Mouse (Mus musculus): ENCODE measurements around the gene Pik3c2a.
"Not testable (repeated sequence)": the region's sequence is repeated elsewhere in the genome, so short reads cannot be mapped to it uniquely, and the experiment has no call there.

Gene Pik3c2a

DNA sequence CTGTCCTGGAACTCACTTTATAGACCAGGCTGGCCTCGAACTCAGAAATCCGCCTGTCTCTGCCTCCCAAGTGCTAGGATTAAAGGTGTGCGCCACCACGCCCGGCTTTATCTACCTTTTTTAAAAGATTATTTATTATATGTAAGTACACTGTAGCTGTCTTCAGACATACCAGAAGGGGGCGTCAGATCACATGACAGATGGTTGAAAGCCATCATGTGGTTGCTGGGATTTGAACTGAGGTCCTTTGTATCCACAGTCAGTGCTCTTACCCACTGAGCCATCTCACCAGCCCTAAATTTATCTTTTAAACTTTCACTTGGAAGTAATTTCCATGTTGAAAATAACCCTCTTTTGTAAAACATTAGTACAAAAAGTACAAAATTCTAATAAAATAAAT lies 64.1 kb downstream of the Pik3c2a start:
- not testable (repeated sequence) for DNase-seq

DNA sequence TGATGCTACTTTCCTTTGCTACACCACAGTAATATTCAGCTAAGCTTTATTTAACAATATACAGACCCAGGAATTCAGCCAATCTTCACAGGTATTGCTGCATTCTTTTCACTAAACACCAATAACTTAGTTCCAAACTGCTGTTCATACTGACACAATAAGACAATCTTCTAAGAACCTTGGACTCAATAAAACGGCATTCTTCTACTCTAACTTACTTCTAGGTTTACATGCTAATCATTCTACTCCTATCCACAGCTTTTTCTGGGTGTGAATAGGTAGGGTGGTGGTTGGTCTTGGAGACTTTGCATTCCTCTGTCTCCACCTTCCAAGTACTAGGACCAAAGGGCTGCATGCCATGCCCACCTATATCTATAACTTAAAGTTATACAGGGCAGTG lies 69.0 kb downstream of the Pik3c2a start:
- DNase-seq = no peak

DNA sequence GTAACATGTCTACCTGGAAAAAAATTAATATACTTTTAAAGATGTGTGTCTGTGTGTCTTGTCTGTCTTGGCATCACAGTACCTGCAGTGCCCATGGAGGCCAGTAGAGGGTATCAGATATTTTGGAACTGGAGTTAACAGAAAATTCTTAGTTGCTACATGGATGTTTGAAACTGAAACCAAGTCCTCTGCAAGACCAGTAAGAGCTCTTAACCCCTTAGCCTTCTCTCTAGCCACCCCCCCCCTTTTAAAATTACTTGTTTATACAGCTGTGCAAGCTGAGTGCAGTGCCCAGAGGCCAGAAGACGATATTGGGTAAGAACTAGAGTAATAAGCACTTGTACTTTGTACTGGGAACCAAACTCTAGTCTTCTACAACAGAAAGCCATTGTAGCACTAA lies 107.0 kb downstream of the Pik3c2a start:
- peak; percentile 54 to 81 for DNase-seq

DNA sequence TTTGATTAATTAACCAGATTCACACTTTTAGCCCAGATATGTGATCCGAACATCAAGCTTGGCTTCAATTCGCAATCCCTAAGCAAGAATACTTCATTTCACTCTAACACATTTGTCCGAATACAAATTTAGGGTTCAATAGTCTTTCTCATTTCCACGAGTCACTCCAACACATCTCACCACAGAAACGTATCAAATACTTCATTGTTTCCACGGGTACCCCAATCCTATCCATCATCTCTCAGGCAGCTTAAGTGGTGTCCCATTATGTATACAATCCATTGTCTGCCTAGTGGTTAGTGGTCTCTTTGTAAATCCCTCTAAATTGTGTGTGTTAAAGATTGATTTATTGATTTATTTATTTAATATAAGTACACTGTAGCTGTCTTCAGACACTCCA lies 108.1 kb downstream of the Pik3c2a start:
- no peak for DNase-seq

DNA sequence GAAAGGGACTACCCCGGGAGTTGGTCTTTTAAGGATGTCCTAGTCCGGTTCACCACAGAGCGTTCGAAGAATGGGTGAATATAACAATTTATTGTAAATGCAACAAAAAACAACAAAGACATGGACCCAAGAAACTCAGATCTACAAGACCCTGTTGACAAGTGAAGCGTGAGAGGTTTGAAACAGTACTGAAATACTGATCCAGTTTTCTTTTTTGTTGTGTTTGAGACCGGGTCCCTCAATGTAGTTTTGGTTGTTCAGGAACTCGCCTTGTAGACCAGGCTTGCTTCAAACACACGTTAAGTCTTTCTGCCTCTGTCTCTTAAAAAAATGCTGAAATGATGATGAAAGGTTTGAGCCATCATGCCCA lies 108.6 kb downstream of the Pik3c2a start:
- no peak for DNase-seq

DNA sequence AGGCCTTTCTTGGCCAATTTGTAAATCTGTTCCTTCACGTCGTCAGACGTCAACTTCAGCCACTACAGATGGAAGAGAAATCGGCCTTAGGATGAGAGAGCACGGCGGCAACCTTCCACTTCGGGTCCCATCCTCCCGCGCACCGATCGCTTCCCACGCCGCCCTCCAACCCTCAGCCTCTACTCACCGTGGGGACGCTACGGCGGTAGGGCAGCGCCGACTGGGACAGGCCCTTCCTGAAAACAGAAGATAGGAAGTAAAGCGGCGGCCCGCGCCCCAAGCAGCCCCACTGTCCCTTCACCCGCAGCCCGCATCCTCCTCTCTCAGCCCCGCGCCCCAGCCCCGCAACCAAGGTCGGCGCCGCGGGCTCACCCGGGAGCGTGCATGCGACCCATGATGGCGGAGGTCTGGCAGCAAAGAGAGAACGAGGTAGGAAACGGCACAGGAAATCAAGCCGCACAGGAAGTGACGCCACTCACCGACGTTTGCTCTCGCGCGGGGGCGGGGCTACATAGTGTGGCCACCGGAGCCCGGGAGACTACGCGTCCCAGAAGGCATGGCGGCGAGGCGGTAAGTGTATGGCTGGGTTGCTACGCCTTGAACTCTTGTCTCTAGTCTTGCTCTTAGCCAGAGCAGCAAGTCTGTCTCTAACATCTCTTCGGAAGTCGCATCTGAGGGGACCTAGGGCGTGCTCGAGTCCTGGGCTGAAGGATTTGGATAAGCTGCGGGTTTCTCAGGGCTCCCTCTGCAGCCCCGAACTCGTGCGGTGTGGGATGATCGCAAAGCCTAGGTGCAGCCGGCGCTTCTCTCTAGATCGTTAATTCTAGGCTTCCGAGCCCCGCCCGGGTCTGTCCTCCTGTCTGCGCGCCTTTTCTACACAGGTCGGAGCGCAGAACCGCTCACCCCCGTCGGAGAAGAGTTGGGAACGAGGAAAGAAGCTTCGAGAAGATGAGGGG lies 109.3 kb downstream of the Pik3c2a start, which contains the start of gene Rps13:
Gene Rps13, minus strand, starts transcription at position 483 of the 956 bp plus-strand sequence.
- DNase-seq = peak; percentile 96 to 98

DNA sequence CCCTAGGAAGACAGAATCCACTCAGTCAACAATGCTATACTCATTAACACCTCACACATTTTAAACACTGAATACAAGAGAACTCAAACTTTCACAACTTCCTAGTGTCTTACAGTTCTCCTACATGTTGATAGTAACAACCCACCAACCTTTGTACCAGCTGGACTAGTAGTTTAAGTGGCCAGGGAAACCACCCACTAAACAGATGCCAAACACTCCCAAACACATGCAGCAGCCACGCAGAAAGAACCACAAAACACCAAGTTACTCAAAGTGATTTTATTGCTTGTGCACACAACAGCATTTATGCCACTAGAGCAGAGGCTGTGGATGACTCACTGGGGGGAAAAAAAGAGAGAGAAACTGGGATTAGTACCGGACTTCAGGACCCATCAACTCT lies 112.0 kb downstream of the Pik3c2a start:
- no peak for DNase-seq

DNA sequence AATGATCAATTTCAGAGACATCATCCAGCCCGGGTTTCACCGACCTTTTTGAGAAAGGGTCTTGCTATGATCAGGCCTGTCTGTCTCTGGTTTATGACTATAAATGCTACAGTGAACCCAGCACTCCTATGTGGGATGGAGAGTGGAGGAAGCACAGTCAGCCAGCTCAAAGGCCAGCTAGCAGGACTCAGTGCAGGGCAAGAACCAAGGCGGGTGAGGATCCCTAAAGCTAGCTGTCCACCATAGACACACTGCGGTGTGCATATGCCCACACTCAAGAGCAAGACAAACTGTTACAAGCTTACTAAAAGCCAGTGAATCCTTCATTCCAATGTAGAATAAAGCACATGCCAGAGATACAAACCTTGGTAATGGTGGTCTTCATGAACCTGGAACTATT lies 113.4 kb downstream of the Pik3c2a start:
- no peak for DNase-seq

DNA sequence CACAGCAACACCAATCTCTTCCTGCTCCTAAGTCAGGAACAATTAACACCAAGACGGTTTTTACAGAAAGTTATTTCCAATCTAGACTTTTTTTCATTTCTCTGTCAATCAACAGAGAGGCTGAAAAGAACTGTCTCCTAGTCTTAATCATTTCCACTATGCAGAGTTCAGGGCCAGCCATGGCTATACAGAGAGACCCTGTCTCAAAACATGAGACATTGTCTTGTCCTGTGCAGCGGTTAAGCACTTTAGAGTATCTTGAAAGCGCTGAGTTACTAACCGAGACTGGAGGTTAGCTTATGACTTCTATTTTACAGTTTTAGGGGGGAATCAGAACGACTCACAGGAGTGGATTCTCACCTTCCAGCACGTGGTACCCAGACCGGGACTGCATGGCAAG lies 114.5 kb downstream of the Pik3c2a start:
- DNase-seq = no peak

DNA sequence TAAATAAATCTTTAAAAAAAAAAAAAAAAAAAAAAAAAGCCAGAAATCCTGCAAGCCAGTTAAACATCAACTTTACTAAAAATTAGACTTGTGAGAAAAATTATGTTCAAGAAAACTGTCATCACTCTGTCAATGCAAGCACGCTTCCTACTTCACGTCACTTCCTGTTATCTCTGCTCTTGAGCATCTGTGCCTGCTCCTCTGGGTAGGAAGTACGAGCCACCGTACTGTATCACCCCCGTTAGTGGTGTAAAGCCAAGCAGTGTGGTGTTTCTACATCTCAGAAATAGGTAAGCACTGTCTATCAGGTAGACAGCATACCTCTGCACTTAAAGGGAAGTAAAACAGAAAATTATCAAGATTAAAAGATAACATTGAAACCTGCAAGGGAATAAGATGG lies 115.3 kb downstream of the Pik3c2a start:
- DNase-seq = no peak

DNA sequence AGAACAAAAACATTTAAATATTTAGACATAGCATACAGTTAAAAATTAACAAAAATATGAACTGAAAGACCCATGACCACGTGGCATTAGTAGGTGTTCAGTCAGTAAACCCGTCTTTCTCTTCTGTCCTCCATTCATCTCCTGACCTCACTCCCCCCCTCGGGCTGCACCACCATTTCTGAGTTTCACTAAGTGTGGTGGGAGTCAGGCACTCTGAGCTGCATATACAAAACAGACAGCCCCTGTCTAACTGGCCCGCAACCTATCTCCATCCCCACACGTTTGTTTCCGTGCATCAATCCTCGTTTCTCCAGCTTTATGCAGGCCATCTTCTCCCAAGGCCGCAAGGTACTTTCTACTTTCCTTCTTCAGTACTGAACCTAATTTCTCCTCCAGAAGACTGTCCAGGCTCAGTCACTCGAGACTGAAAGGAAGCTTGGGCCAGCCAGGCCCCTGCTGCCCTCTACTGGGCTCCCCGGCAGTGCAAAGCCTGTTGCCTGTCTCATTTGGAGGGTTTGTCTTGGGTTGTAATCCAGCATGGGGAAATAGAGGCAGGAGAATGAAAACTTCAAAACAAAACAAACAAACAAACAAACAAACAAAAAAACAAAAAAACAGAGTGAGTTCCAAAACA lies 119.8 kb downstream of the Pik3c2a start:
- peak; percentile 70 to 86 for DNase-seq

DNA sequence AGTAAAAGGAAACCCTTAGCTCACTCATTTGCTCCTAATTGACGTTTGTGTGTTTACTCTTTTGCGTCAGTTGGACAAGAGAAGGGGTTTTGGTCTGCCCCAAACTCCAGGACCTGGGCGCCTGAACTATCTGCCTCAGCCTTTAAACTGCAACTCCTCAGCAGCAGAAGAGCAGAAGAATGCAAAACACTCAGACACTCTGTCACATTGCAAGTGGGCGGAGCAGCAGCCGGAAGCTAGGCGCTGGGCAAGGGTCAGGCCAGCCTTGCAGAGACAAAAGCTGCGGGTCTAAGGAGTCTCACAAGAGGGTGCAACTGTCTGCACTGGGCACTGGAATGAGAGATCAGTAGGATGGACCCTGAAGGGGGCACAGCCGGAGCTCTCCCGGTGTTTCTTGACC lies 133.8 kb downstream of the Pik3c2a start:
- DNase-seq = peak; percentile 84 to 87

DNA sequence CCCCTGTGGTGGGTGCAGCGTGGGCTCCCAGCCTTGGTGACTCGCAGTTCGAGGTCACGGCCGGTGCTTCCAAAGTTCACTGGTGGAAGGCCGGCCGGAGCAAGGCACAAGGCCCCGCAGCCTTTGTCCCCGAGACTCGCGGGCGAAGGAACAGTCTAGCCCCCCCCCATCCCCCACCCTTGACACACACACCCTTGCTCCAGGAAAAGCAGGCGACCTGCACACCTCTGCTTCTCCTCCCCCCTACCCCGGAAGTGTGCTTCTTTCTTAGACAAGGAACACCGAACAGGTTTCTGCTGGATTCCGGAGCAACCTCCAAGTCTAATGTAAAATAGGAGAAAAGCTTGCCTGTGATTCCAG lies 134.6 kb downstream of the Pik3c2a start:
- DNase-seq = no peak

DNA sequence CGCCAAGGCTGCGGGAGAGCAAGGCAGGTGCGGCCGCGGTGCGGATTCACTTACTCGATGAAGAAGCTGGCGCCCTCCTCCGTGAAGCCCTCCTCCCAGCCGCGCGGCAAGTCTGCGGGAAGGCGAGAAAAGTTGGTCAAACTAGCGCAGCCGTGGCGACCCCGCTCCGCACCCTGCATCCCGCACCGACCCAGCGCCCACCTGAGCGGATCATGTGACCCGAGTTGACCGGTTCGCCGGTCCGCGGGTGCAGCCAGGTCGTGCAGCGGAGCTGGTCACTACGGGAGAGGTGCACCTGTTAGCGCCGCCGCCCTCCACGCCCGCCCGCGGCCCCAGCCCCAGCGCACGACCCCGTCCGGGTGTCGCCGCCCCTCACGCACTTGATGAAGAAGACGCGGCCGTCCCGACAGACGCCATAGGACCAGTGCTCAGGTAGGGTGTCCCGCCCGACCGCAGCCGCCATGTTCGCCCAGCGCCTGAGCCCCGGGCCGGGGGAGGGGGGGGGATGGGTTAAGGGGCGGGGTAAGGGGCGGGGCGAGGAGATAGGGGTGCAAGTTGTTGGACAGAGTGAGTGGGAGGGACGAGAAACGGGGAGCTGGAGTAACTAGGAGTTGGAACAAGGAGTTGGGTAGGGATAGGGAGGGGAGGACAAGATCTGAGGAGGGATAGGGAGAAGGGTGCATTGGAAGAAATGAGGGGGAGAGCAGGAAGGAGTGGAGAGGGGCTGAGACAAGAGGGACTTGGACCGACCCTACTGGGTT lies 135.2 kb downstream of the Pik3c2a start, which contains the start of gene Plekha7:
Gene Plekha7, minus strand, starts transcription at position 506 of the 761 bp plus-strand sequence.
- DNase-seq = peak; percentile 78 to 87

DNA sequence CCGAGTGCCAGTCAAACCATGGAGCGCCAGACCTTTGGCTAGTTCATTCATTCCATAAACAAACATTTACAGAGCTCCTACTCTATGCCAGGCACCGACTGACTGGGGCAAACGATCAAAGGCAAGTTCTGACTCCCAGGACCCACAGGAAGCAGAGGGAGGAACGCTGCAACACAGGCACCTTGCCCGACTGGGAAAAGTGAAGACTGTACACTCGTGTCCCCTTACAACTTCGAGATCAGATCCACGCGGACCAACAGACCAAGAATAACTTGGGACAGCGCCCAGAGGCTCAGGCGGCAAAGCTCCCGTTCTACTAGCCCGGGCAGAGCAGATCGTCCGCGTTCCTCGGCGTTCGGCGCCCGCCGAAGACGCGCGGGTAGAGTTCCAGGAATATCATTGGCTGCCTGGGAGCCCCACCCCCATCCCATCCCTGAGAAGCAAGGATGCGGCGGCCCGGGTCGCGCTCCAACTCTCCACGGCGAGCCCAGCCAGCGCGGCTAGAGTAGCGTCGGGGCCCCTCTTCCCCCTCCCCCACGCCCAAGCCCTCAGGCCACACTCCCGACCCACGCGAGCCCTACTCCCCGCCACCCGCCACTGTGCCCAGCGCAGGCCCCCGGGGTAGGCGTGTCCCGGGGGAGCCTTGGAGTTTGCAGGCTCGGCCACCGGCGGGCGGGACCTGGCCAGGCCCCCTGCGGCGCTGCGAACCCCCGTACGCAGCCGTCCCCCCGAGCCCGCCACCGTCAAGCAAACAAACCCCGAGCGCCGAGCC lies 136.0 kb downstream of the Pik3c2a start:
- peak; percentile 86 to 87 for DNase-seq

DNA sequence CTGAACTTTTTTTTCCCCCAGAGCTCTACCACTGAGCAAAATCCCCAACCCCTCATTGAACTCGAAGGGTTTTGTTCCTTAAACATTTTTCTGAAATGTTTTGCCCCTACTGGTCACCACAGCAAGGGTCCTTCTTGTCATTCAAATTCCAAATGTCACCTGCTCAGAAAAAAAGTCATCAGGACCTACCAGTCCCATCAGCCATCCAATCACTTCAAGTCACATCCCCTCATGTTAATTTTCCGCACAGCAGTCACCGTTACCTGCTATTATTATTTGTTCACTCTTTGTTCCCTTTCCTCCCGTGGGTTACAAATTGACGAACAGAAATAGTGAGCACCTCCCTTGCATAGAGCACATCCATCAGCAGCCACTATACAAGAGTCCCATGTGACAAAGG lies 136.6 kb downstream of the Pik3c2a start:
- no peak for DNase-seq

DNA sequence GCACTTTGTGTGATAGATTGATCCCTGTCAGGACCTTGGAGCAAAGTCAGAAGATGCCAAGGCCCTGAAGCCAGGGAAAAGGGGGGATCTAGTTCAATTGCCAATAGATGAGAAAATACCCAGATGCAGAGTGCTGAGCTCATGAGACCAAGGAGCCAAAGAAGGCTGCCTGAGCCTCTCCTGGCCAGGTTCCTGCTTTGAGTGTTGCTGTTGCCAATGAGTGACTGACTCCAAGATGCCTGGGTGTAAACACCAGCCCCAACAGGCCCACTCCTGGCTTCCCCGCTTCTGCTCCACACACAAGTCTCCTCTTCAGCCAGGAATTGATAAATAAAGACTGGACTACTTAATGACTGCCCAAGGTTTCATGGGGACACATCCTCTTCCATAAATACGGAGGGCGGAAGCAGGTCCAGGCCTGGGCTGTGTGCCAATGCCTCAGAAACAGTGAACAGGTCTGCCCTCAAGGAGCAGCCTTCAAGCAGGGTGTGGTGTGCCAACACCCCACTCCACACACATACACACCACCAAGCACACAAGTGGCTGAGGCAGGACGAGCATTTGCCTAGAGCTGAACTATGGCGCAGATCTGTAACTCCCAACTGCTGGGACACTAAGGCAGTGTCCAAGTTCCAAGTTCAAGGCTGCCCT lies 141.5 kb downstream of the Pik3c2a start:
- no peak for DNase-seq

DNA sequence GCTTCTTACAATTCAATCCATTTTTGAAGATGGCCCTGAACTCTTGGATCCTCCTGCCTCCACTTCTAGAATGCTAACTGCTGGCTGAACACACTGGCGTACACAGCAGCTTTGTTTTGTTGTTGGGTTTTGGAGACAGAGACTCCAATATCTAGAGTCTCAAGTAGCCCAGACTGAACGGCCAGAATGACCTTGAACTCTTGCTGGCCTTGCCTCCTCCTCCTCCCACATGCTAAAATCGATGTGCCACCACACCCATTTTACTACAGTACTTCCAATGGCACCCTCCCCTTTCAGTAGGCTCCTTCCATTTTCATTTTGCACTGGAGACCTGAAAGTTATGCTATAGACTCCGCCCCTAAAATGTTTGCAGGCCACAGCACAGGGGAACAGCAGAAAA lies 142.1 kb downstream of the Pik3c2a start:
- DNase-seq = no peak

DNA sequence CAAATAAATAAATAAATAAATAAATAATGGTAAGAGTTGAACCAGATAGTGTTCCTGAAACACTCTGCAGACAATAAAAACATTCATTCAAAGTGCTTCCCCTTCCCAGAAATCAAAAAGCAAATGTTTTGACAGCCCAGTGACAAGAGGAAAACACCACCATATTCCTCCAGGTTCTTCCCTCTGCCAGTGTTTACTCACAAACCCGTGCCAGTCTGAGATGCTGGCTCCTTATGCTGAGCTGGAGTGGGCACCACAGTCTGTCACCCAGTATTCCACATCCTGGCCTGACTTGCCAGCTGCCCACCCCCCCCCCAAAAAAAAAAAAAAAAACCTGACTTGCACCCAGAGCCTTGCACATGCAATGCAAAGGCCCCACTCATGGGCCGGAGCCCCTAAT lies 144.4 kb downstream of the Pik3c2a start:
- DNase-seq = no peak

DNA sequence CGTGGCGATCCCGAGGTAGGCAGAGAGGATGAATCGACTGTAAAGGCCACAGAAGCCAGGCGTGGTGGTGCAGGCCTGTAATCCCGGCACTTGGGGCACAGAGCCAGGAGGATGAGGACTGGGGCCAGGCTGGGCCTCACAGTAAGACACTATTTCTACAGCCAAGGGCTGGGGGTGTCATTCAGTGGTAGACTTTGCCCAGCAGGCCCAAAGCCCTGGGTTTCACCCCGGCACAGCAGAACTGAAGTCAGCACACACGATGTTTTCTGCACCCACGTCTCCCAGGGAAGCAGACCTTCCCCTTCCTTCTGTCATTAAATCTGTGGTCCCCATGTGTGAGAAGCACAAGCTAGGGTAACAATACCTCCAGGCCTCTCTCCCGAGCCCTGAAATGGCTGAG lies 144.9 kb downstream of the Pik3c2a start:
- DNase-seq = peak; percentile 73 to 80

DNA sequence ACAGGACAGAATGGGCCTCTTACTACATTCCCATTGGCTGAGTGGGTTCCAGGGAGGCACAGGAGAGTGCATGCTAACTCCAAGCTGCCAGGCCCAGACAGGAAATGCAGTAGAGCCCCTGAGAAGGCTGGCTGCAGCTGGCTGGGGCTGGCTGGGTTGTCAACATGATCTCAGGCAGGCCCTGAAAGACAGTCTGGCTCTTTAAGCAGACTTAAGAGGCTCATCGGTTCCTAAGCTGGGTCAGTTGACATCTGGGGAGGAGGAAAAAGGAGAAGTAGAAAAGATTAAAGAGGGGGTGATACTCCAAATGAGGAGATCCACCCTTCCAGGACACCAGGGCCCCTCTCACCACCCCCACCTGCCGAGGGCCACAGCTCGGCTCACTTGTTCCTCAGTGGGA lies 148.3 kb downstream of the Pik3c2a start:
- DNase-seq = no peak

DNA sequence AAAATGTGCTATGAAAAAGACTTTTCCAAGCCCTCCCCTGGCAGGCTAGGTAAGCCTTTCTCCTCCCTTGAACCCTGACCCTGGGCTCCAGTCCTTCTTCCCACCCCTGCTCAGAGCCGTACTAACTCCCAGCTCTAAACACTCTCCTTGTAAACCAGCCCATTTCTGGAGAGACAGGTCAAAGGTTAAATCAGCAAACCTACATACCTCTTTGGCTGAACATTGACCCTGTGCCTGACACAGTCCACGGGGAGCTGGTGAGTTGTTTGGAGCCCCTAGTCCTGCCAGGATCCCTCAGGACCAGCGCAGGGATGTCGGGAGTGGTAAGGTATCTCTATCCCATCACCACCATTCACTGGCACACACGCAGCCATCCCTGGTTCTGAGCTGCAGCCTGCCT lies 150.9 kb downstream of the Pik3c2a start:
- peak; percentile 57 to 82 for DNase-seq
